Mouse (Mus musculus) liver, adult 2 months (tissue): ENCODE measurements at regions not wholly inside any gene's neighbourhood (a gene's known extent, or its start where the extent isn't known, plus 50 kb on each side); places are given as distances from the start of the nearest gene placed in this dataset.

Experiments
- CTCF ChIP-seq: fragments of 200-500 bp; IDR thresholded peaks from 2 replicates; pipeline ENCODE4 v1.5.1; 2011; ENCODE audit warnings: low read depth, low read length, control low read depth
- POLR2A ChIP-seq: fragments of 200-500 bp; IDR thresholded peaks from 2 replicates; pipeline ENCODE4 v1.6.1; 2011; ENCODE audit warnings: low read length, control low read depth; ENCODE audit not compliant: insufficient read depth; ENCODE audit errors: extremely low read depth

DNA sequence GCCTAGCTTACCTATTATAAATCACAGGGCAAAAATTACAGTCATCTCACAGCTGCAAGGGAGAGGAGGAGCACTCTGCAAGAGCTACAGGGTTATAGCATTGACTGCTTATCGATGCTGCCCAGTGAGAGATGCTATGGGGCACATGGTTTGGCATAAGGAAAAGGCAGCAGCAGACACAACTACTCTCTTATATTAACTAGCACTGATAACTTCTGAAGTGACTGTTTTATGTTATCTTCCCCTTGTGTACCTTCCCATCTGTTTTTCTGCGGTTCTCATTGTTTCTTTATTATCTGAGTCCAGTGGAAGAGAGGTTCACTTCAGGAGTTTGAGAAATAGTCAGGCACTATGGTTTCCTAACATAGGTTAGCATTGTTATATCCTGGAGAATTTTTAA, 502.1 kb downstream of the Slco6d1 start:
- no peak for TF ChIP-seq POLR2A
- TF ChIP-seq CTCF = no peak
